Mouse (Mus musculus) liver, embryonic 11.5 days (tissue): Measurements from ENCODE around the gene Plce1. TPM values are rescaled to one million over a fixed set of nuclear protein-coding genes. Genes with fewer than 3 reads are reported as not detected.

Experiments
- ATAC-seq: fragments of 200-750 bp; cut with Nextera tagmentation; replicated peaks from 2 replicates; pipeline ENCODE4 v1.8.0; 2017; ENCODE audit warnings: moderate number of reproducible peaks, mild to moderate bottlenecking, moderate TSS enrichment, moderate library complexity; ENCODE audit not compliant: low FRiP score
- DNase-seq: peaks from one replicate; pipeline ENCODE4 v3.0.0-alpha.2; 2017; ENCODE audit warnings: low spot score
- H3K27ac ChIP-seq: fragments of 300-500 bp; sonication (generic); 2 replicates; pipeline ENCODE4 v1.5.1; 2014; ENCODE audit warnings: mild to moderate bottlenecking, low read depth, low read length, control low read depth
- H3K27me3 ChIP-seq: fragments of 300-500 bp; sonication (generic); replicated peaks from 2 replicates; pipeline ENCODE4 v1.6.1; 2014; ENCODE audit warnings: low read length, mixed read lengths; ENCODE audit not compliant: control insufficient read depth, insufficient read depth
- H3K36me3 ChIP-seq: fragments of 300-500 bp; sonication (generic); 2 replicates; pipeline ENCODE4 v1.6.1; 2014; ENCODE audit warnings: mild to moderate bottlenecking, low read length, moderate library complexity, mixed read lengths; ENCODE audit not compliant: control insufficient read depth, insufficient read depth
- H3K4me1 ChIP-seq: fragments of 300-500 bp; sonication (generic); replicated peaks from 2 replicates; pipeline ENCODE4 v1.6.1; 2014; ENCODE audit warnings: low read length, mixed read lengths; ENCODE audit not compliant: control insufficient read depth, insufficient read depth
- H3K4me2 ChIP-seq: fragments of 300-500 bp; sonication (generic); 2 replicates; pipeline ENCODE4 v1.6.1; 2014; ENCODE audit warnings: mild to moderate bottlenecking, control low read depth, moderate library complexity
- H3K4me3 ChIP-seq: fragments of 300-500 bp; sonication (generic); 2 replicates; pipeline ENCODE4 v1.5.1; 2014; ENCODE audit warnings: low read depth, low read length, control low read depth
- H3K9ac ChIP-seq: fragments of 300-500 bp; sonication (generic); 2 replicates; pipeline ENCODE4 v1.6.1; 2014; ENCODE audit warnings: low read depth, low read length, control low read depth
- H3K9me3 ChIP-seq: fragments of 300-500 bp; sonication (generic); 2 replicates; pipeline ENCODE4 v1.6.1; 2016; ENCODE audit warnings: low read length, inconsistent platforms, mixed read lengths; ENCODE audit not compliant: control insufficient read depth
- WGBS: fragments of 180-500 bp; shearing (Covaris S2); extraction: QIAGEN DNeasy Blood & Tissue Kit; methylation state at CpG from one replicate; pipeline ENCODE4 v1.1.7; 2014; 5-methylcytosine and 5-hydroxymethylcytosine counted together
- polyA plus RNA-seq: library from polyadenylated mRNA; unstranded; fragments of >200 nt; fragmentation: Nextera tagmentation; extraction: Ambion mirVana; gene quantifications from 2 replicates; pipeline ENCODE4 v1.2.1, GENCODE M21; 2014

The Plce1 gene
- polyA plus RNA-seq, 1 experiment from 2014 or later, result 1.1 TPM

- Histone ChIP-seq H3K27me3 (peaks cover 49% of the 10 kb centered on the region), H3K4me2 (no peak overlapping the region), H3K27ac (no peak overlapping the region), H3K9me3 (no peaks in the 10 kb centered on the region), H3K36me3 (no peaks in the 10 kb centered on the region), H3K4me1 (no peaks in the 10 kb centered on the region), H3K4me3 (no peak overlapping the region), H3K9ac (no peak overlapping the region)
- WGBS, result 28% methylated on average over 19 of the region's 19 CpGs
- DNase-seq (no peak), ATAC-seq (no peak)
Observed at GRCm38 (mm10) chr19:38482406-38483181, 1.7 kb downstream of the Plce1 start.

GRCm38 (mm10) chr19:38485779-38486555, 5.1 kb downstream of the Plce1 start:
- no peak overlapping the region for H3K4me3 ChIP-seq
- H3K9ac ChIP-seq, result no peak overlapping the region
- DNase-seq (no peak), ATAC-seq (no peak)
- no peak overlapping the region for H3K4me2 ChIP-seq
- H3K36me3 ChIP-seq, result no peaks in the 10 kb centered on the region
- no peak overlapping the region for H3K27ac ChIP-seq
- H3K9me3 ChIP-seq, result no peaks in the 10 kb centered on the region
- WGBS, result 24% methylated on average over 11 of the region's 11 CpGs
- peaks cover 29% of the 10 kb centered on the region for H3K27me3 ChIP-seq
- H3K4me1 ChIP-seq, result no peaks in the 10 kb centered on the region

GRCm38 (mm10) chr19:38487501-38487900, 6.6 kb downstream of the Plce1 start:
- Histone ChIP-seq H3K4me3 (no peak overlapping the region), H3K9me3 (no peaks in the 10 kb centered on the region), H3K36me3 (no peaks in the 10 kb centered on the region), H3K27me3 (peaks cover 15% of the 10 kb centered on the region), H3K4me2 (no peak overlapping the region), H3K9ac (no peak overlapping the region), H3K4me1 (no peaks in the 10 kb centered on the region), H3K27ac (no peak overlapping the region)
- WGBS, result 55% methylated on average over 4 of the region's 4 CpGs
- DNase-seq (no peak), ATAC-seq (no peak)

GRCm38 (mm10) chr19:38488103-38488912, 7.4 kb downstream of the Plce1 start:
- 61% methylated on average over 9 of the region's 9 CpGs for WGBS
- ATAC-seq, result no peak
- H3K4me1 ChIP-seq, result no peaks in the 10 kb centered on the region
- H3K27ac ChIP-seq, result no peak overlapping the region
- H3K4me3 ChIP-seq, result no peak overlapping the region
- no peak overlapping the region for H3K9ac ChIP-seq
- no peak overlapping the region for H3K4me2 ChIP-seq
- no peaks in the 10 kb centered on the region for H3K9me3 ChIP-seq
- H3K36me3 ChIP-seq, result no peaks in the 10 kb centered on the region
- no peak for DNase-seq
- H3K27me3 ChIP-seq, result peaks cover 7% of the 10 kb centered on the region

DNA sequence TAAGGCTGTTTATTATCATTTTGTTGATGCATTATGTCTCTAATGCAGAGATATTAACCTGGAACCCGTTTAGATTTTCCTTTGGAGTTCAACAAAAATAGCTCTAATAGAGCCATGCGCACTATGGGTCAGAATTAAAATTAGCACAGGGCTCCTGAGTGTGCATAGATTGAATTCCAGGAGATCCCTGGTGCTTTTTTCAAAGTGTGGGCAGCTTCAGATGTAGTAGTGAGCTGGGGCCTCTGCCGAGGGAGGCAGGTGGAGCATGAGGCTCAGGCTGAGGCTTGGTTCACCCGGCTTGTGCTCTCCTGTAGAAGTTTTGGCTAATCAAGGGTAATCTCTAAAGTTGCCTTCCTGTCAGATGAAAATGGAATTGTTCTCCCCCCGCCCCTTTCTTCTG, 17.3 kb downstream of the Plce1 start:
- DNase-seq, result no peak
- no peak for ATAC-seq
- 60% methylated on average over 5 of the region's 5 CpGs for WGBS
- no peak overlapping the region for H3K4me3 ChIP-seq
- H3K36me3 ChIP-seq, result no peaks in the 10 kb centered on the region
- no peak overlapping the region for H3K9ac ChIP-seq
- H3K4me2 ChIP-seq, result no peak overlapping the region
- H3K9me3 ChIP-seq, result no peaks in the 10 kb centered on the region
- no peaks in the 10 kb centered on the region for H3K27me3 ChIP-seq
- no peaks in the 10 kb centered on the region for H3K4me1 ChIP-seq
- no peak overlapping the region for H3K27ac ChIP-seq

DNA sequence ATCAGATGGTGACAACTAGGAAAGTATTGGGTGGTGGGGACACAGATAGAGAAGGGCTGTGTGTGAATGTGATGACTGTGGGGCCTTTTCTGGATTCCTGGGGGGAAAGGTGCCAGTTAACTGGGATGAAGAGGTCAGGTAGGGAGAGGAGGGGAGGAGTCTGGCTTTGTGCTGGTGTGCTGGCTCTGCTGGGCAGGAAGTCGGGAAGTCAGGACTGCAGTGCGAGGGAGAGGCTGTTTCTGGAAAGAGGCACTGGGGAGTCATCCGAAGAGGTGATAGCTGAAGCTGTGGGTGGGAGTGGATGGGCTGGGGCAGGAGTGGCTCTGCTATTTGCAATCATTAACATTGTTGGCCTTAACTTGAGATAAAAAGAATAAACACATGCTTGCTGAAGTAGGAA, 23.7 kb downstream of the Plce1 start:
- H3K27ac ChIP-seq, result no peak overlapping the region
- DNase-seq (no peak), ATAC-seq (no peak)

DNA sequence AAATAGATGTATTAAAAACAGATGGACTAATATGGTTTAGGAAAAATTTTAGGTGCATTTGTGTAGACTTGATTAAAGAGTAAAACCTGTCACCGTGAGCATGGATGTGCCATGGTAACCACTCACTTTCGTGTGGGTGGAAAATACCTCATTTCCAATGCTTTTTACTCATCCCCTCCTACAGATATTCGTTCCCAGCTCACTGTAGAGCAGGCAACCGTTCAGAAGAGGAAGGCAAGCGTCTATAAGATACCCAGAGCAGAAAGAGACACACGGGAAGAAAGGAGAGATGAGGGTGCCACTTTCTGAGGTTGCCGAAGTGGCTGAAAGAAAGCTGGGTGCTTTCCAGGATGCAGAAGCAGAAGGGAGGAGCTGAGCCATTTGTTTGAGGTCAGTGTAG, 25.2 kb downstream of the Plce1 start:
- ATAC-seq (no peak), DNase-seq (no peak)
- no peak overlapping the region for H3K4me3 ChIP-seq
- H3K27ac ChIP-seq, result no peak overlapping the region
- H3K4me1 ChIP-seq, result no peaks in the 10 kb centered on the region
- H3K36me3 ChIP-seq, result no peaks in the 10 kb centered on the region
- WGBS, result 81% methylated on average over 7 of the region's 7 CpGs
- no peaks in the 10 kb centered on the region for H3K9me3 ChIP-seq
- no peak overlapping the region for H3K4me2 ChIP-seq
- H3K27me3 ChIP-seq, result no peaks in the 10 kb centered on the region
- no peak overlapping the region for H3K9ac ChIP-seq

More for the DNA sequence above, 23.7 kb downstream of the Plce1 start:
- H3K9me3 ChIP-seq, result no peaks in the 10 kb centered on the region
- no peaks in the 10 kb centered on the region for H3K27me3 ChIP-seq
- H3K9ac ChIP-seq, result no peak overlapping the region
- 23% methylated on average over 3 of the region's 3 CpGs for WGBS
- no peaks in the 10 kb centered on the region for H3K36me3 ChIP-seq
- no peaks in the 10 kb centered on the region for H3K4me1 ChIP-seq
- no peak overlapping the region for H3K4me3 ChIP-seq
- no peak overlapping the region for H3K4me2 ChIP-seq

- Histone ChIP-seq H3K27me3 (no peaks in the 10 kb centered on the region), H3K9ac (no peak overlapping the region), H3K4me2 (no peak overlapping the region), H3K4me3 (no peak overlapping the region), H3K27ac (no peak overlapping the region), H3K4me1 (no peaks in the 10 kb centered on the region), H3K36me3 (no peaks in the 10 kb centered on the region), H3K9me3 (no peaks in the 10 kb centered on the region)
- DNase-seq (no peak), ATAC-seq (no peak)
- WGBS, result 82% methylated on average over 12 of the region's 12 CpGs
Observed at GRCm38 (mm10) chr19:38507251-38507965, 26.5 kb downstream of the Plce1 start.
